Mouse (Mus musculus): ENCODE results near the gene Elmod3.

GRCm38 (mm10) chr6:72593011-72593803 lies 5.0 kb downstream of the Elmod3 start:
- TF ChIP-seq POLR2A (IDR thresholded peaks at IDR 0.05; ENCODE audit: borderline replicate concordance, insufficient read depth, low read length), result no peak
- TF ChIP-seq CTCF (IDR thresholded peaks at IDR 0.05; ENCODE audit: borderline replicate concordance, insufficient read depth, low read depth, low read length), result no peak

All from cerebellum, adult 2 months (tissue).